Mouse (Mus musculus) heart, embryonic 13.5 days (tissue): ENCODE results near the gene Slc2a13. TPM values are rescaled to one million over a fixed set of nuclear protein-coding genes. Genes with fewer than 3 reads are reported as not detected.
A peak's percentile ranks its signal among the peaks of the same experiment; 100 is the strongest.

ENCODE experiments used
- ATAC-seq: fragments of 200-750 bp; cut with Nextera tagmentation; 2 replicates; pipeline ENCODE4 v1.8.0; 2017; ENCODE audit warnings: moderate TSS enrichment; ENCODE audit not compliant: insufficient number of reproducible peaks, low FRiP score, low TSS enrichment; ENCODE audit errors: extremely low read depth
- H3K27ac ChIP-seq: fragments of 300-500 bp; sonication (generic); replicated peaks from 2 replicates; pipeline ENCODE4 v1.5.1; 2015; ENCODE audit warnings: moderate library complexity, mild to moderate bottlenecking, inconsistent platforms
- H3K27me3 ChIP-seq: fragments of 300-500 bp; sonication (generic); replicated peaks from 2 replicates; pipeline ENCODE4 v1.6.1; 2015; ENCODE audit warnings: mild to moderate bottlenecking, inconsistent platforms
- H3K36me3 ChIP-seq: fragments of 300-500 bp; sonication (generic); 2 replicates; pipeline ENCODE4 v1.6.1; 2015; ENCODE audit warnings: mild to moderate bottlenecking, inconsistent platforms
- H3K4me1 ChIP-seq: fragments of 300-500 bp; sonication (generic); 2 replicates; pipeline ENCODE4 v1.6.1; 2015; ENCODE audit warnings: inconsistent platforms
- H3K4me2 ChIP-seq: fragments of 300-500 bp; sonication (generic); 2 replicates; pipeline ENCODE4 v1.6.1; 2015; ENCODE audit warnings: inconsistent platforms, mild to moderate bottlenecking, moderate library complexity
- H3K4me3 ChIP-seq: fragments of 300-500 bp; sonication (generic); 2 replicates; pipeline ENCODE4 v1.5.1; 2015; ENCODE audit warnings: moderate library complexity, mild to moderate bottlenecking, inconsistent platforms
- H3K9ac ChIP-seq: fragments of 300-500 bp; sonication (generic); 2 replicates; pipeline ENCODE4 v1.6.1; 2015; ENCODE audit warnings: inconsistent platforms, mild to moderate bottlenecking, moderate library complexity
- H3K9me3 ChIP-seq: fragments of 300-500 bp; sonication (generic); 2 replicates; pipeline ENCODE4 v1.6.1; 2016; ENCODE audit warnings: inconsistent platforms
- WGBS: fragments of 180-500 bp; shearing (Covaris S2); methylation state at CpG from one replicate; pipeline ENCODE4 v1.1.7; 2015; ENCODE audit warnings: mixed read lengths; 5-methylcytosine and 5-hydroxymethylcytosine counted together
- polyA plus RNA-seq: library from polyadenylated mRNA; unstranded; fragments of >200 nt; fragmentation: Nextera tagmentation; extraction: Ambion mirVana; gene quantifications from 2 replicates; pipeline ENCODE4 v1.2.1, GENCODE M21; 2015

The Slc2a13 gene
- polyA plus RNA-seq = 0.85 and 0.99 TPM in 2 replicates

DNA sequence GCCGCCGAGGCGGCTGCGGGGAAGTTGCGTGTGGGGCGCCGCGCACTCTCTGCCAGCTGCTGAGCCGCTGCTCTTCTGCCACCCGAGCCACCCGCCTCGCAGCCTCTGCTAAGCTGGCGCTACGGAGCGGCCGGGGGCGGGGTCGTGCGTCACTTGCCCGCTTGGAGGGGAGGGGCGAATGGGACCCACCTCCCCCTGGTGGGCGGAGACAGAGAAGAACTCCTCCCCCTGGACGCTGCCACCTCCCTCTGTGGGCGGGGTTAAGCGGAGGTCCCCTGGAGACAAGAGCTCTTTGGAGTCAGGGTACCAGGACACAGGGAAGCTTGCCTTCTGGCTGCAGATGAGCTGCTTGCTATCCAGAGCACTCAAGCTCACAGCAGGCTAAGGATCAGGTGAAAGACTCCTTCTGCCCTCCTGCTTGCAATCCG lies at the start of gene Slc2a13:
Slc2a13 (minus strand) TSS at position 151 of the 428 bp plus-strand sequence.
- WGBS = under 1% methylated on average over 26 of the region's 26 CpGs
- Histone ChIP-seq H3K9ac (peak within 1 kb of the TSS; percentile 86), H3K27me3 (peaks cover 25% of the 10 kb centered on the region), H3K9me3 (no peaks in the 10 kb centered on the region), H3K36me3 (no peaks in the 10 kb centered on the region), H3K4me2 (peak within 1 kb of the TSS; percentile 97), H3K4me3 (peak within 1 kb of the TSS; percentile 67), H3K27ac (peak within 1 kb of the TSS; percentile 75), H3K4me1 (peaks cover 28% of the 10 kb centered on the region)
- ATAC-seq = peak; percentile 90

DNA sequence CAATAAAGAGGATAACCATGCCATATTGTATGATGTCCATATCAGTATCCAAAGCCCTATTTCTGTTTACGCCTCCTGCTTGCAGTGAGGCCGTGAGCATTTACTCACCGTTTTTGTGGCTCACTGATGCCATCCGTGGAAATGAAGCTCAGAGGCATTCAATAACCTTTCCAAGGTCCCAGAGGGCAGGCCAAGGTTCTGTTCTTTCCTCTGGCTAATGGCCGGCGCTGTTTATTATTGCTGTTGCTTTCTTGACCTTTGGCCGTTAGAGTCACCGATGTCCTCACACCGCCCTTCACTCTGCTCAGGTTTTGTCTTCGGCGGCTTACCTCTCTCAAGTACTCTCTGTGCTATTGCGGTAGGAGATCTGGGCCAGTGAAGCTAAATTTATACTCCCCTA lies 43.0 kb upstream of the Slc2a13 start:
- ATAC-seq = no peak
- Histone ChIP-seq H3K4me1 (no peaks in the 10 kb centered on the region), H3K27ac (no peak overlapping the region), H3K36me3 (no peaks in the 10 kb centered on the region), H3K9me3 (no peaks in the 10 kb centered on the region), H3K4me3 (no peak overlapping the region), H3K4me2 (no peak overlapping the region), H3K9ac (no peak overlapping the region), H3K27me3 (no peaks in the 10 kb centered on the region)
- 83% methylated on average over 12 of the region's 12 CpGs for WGBS

DNA sequence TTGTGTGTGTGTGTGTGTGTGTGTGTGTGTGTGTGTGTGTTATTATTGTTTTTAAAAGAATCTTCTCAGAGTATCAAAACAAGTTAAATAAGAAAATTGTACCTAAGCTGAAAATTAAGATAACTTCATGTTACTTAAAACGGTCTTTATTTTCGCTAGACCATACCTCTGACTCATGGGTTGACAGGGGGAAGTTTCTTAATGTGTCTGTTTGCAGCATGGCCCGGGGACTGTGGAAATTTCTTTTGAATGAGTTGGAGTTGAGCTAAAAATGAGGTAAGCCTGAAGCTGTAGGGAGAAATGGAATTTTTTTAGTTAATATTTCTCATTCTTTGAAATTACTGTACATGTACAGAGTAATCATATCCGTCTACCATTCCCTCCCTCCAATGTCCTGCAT lies 42.5 kb upstream of the Slc2a13 start:
- no peak overlapping the region for H3K4me2 ChIP-seq
- no peaks in the 10 kb centered on the region for H3K36me3 ChIP-seq
- ATAC-seq = no peak
- H3K4me3 ChIP-seq = no peak overlapping the region
- no peaks in the 10 kb centered on the region for H3K9me3 ChIP-seq
- H3K27me3 ChIP-seq = no peaks in the 10 kb centered on the region
- H3K27ac ChIP-seq = no peak overlapping the region
- no peak overlapping the region for H3K9ac ChIP-seq
- 77% methylated on average over 4 of the region's 4 CpGs for WGBS
- no peaks in the 10 kb centered on the region for H3K4me1 ChIP-seq

DNA sequence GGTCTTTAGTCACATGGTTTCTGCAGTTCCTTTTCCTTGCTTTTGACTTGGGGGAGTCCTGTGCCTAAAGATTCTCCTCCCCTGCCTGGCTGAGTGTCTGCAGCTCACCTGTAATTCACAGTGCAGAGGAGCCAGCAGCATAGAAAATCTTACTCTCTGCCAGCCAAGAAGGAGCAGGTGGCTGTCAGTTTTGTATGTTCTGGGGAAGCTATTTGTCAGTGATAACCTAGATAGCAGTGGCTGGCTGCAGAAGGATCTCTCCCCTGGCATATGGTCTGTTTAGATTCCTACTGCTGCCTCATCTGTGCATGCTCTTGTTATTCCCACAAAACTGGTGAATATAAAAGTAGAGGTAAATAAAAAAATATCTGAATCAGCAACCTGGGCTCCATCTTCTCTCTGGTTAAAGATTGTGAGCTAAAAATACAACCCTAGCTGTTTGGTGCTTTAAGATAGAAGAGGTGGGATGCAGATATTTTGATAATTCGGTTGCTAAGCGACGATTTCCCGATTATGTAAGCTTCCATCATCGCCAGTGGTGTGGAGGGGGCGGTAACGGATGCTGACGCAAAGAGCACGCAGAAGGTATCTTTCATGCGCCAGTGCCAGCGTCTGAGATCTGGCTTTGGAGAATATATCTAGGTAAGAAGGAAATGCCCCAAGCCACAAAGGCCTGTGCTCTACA lies 41.1 kb upstream of the Slc2a13 start:
- ATAC-seq = no peak
- H3K36me3 ChIP-seq = no peaks in the 10 kb centered on the region
- WGBS = 85% methylated on average over 11 of the region's 11 CpGs
- H3K4me2 ChIP-seq = no peak overlapping the region
- no peaks in the 10 kb centered on the region for H3K27me3 ChIP-seq
- H3K4me3 ChIP-seq = no peak overlapping the region
- H3K4me1 ChIP-seq = no peaks in the 10 kb centered on the region
- H3K9me3 ChIP-seq = no peaks in the 10 kb centered on the region
- no peak overlapping the region for H3K27ac ChIP-seq
- H3K9ac ChIP-seq = no peak overlapping the region

DNA sequence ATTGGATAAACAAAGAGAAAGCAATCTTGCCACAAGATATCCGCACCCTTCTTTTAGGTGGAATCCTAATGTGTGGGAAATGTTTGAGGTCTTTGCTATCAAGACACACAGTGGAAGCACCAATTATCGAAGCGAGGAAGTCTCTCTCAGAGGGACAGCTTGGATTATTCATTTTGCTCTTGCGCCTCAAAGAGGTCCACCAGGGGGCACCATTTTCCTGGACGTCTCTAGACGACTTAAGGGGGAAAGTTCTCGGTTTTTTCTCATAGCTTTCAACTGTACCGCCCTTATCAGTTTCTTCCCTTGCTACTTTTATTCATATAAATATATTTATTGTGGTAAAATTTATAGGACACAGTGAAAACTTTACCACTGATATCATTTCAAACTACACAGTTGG lies 36.7 kb upstream of the Slc2a13 start:
- Histone ChIP-seq H3K4me1 (no peaks in the 10 kb centered on the region), H3K9ac (no peak overlapping the region), H3K36me3 (no peaks in the 10 kb centered on the region), H3K9me3 (no peaks in the 10 kb centered on the region), H3K27me3 (no peaks in the 10 kb centered on the region), H3K4me3 (no peak overlapping the region), H3K4me2 (peak overlapping the region; percentile 38), H3K27ac (no peak overlapping the region)
- ATAC-seq = no peak
- 19% methylated on average over 8 of the region's 8 CpGs for WGBS

DNA sequence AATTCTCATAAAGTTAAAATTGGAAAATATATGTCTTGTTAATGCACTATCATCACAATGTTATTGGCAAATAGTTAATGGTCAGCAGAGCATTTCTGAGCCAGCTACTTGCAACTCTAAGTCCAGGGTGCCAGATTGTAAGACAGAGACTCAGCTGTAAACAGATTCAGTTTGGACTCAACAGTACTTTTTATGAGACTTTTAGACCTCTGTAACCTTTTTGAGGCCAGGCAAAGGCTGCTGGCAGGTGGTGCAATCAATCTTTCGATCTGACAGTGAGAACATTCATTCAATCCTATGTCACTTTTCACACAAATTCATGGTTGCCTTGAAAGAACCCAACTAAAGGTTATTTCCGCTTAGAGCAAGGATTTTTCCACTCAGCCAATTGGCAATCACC lies 35.8 kb upstream of the Slc2a13 start:
- H3K9me3 ChIP-seq = no peaks in the 10 kb centered on the region
- H3K4me1 ChIP-seq = no peaks in the 10 kb centered on the region
- ATAC-seq = no peak
- no peaks in the 10 kb centered on the region for H3K27me3 ChIP-seq
- no peak overlapping the region for H3K9ac ChIP-seq
- WGBS = 69% methylated on average over 2 of the region's 2 CpGs
- H3K36me3 ChIP-seq = no peaks in the 10 kb centered on the region
- H3K27ac ChIP-seq = no peak overlapping the region
- no peak overlapping the region for H3K4me3 ChIP-seq
- no peak overlapping the region for H3K4me2 ChIP-seq

DNA sequence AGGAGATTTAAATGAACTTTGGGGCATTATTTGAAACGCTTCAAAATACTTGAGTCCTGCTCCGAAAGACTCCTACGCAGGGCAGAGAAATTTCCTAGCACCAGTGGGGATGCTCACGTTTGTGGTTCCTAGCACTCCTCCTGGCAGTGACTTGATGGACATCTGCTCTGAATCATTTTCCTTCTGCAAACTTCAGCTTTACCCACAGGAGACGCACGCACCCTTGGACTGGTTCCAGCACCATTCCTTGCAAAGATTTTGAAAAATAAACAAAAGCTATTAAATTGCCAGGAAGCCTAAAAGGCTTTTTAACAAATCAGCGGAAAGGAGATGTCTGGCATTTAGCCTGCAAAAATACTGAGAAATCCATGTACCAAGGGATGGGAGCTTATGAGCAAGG lies 28.1 kb upstream of the Slc2a13 start:
- H3K4me2 ChIP-seq = no peak overlapping the region
- no peaks in the 10 kb centered on the region for H3K9me3 ChIP-seq
- no peak overlapping the region for H3K27ac ChIP-seq
- ATAC-seq = no peak
- H3K4me1 ChIP-seq = no peaks in the 10 kb centered on the region
- WGBS = 59% methylated on average over 7 of the region's 7 CpGs
- H3K27me3 ChIP-seq = no peaks in the 10 kb centered on the region
- H3K36me3 ChIP-seq = no peaks in the 10 kb centered on the region
- H3K4me3 ChIP-seq = no peak overlapping the region
- H3K9ac ChIP-seq = no peak overlapping the region

DNA sequence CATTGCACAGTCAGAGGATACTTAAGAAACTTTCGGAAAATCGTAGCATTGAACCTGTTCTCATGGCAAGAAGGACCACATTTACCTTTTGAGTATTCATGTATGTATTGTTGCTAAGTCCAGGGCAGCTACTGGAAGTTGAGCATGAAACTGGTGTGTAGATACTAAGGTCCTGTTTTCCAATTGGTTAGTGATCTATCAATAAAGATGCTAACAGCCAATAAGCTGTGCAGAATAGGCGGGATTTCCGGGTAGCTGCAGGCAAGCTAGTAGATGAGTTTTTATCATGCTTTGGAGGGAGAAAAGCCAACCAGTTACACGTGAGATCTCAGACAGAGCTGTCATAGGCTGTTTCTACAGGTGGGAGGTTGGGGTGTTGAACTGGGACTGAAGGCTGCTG lies 24.2 kb upstream of the Slc2a13 start:
- no peak overlapping the region for H3K9ac ChIP-seq
- no peak for ATAC-seq
- WGBS = 75% methylated on average over 5 of the region's 5 CpGs

DNA sequence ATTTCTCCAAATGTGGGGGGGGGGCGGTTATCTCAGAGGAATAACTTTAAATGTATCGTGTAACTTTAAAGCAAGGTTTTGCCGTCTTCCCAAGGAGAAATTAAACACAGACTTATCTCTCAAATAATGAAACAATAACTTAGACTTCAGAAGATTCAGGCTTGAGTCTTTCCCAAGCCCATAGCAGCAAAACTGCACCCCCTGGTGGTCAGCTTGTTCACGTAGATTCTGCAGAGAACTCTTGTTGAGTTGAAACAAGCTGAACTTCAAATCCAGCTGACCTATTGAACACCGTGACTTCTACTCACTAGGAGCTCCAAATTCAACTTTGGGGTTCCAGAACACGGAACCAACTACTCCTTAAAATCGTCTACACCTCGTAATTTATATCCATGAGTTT lies 1.4 kb upstream of the Slc2a13 start:
- H3K4me3 ChIP-seq = no peak overlapping the region
- no peaks in the 10 kb centered on the region for H3K9me3 ChIP-seq
- no peak for ATAC-seq
- peaks cover 25% of the 10 kb centered on the region for H3K4me1 ChIP-seq
- no peak overlapping the region for H3K27ac ChIP-seq
- H3K9ac ChIP-seq = no peak overlapping the region
- no peaks in the 10 kb centered on the region for H3K36me3 ChIP-seq
- peaks cover 25% of the 10 kb centered on the region for H3K27me3 ChIP-seq
- H3K4me2 ChIP-seq = no peak overlapping the region
- WGBS = 19% methylated on average over 8 of the region's 8 CpGs

More for the DNA sequence above, 24.2 kb upstream of the Slc2a13 start:
- H3K27ac ChIP-seq = no peak overlapping the region
- no peaks in the 10 kb centered on the region for H3K36me3 ChIP-seq
- H3K4me1 ChIP-seq = no peaks in the 10 kb centered on the region
- no peak overlapping the region for H3K4me2 ChIP-seq
- no peak overlapping the region for H3K4me3 ChIP-seq
- H3K9me3 ChIP-seq = no peaks in the 10 kb centered on the region
- no peaks in the 10 kb centered on the region for H3K27me3 ChIP-seq

DNA sequence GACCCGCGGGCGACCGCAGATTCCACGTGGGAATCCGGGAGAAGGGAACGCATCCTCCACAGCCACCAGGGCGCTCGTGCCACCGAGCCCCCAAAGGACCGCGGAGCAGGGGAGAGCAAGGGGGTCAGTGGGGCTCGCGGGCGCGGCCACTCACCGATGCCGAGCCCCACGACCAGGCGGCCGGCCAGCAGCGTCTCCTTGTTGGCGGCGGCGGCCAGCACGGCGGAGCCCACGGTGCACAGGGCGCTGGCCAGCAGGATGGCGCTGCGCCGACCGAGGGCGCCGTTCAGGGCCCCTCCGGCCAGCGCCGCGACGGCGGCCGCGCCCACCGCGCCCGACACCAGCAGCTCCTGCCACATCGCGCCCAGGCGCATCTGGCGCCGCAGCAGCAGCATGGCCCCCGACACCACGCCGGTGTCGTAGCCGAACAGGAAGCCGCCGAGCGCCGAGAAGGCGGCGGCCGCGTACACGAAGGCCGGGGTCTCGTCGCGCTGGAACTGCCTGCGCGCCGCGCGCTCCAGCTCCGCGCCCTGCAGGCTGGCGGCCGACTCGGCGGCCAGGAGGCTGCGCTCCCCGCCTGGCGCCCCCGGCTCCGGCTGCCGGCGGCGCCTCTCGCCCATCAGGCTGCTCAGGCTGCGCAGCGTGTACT lies 516 bp downstream of the Slc2a13 start:
- under 1% methylated on average over 88 of the region's 91 CpGs for WGBS
- Histone ChIP-seq H3K36me3 (no peaks in the 10 kb centered on the region), H3K4me3 (peak overlapping the region; percentile 67), H3K4me1 (peaks cover 25% of the 10 kb centered on the region), H3K4me2 (peak overlapping the region; percentile 97), H3K9ac (peak overlapping the region; percentile 86), H3K27me3 (peaks cover 25% of the 10 kb centered on the region), H3K9me3 (no peaks in the 10 kb centered on the region), H3K27ac (peak overlapping the region; percentile 75)
- peak; percentile 58; the same call in 1 of the 2 replicates for ATAC-seq

DNA sequence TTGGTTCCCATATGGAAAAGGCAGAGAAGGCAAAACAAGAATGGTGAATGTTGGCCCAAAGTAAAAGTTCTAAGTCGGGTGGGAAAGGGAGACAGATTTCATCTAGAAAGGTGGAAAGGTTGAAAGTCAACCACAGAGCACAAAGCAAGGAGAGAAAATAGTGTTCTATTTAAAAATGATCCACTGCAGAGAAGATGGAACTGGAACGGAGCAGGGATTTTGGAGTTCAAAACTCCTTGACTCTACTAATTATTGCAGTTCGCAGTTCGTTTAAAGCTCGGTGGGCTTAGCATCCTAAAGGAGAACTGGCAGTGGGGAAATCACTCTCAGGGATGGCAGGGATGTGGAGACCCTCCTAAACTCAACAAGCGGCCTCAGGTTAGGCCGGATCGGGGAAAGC lies 1.1 kb downstream of the Slc2a13 start:
- peak overlapping the region; percentile 97 for H3K4me2 ChIP-seq

DNA sequence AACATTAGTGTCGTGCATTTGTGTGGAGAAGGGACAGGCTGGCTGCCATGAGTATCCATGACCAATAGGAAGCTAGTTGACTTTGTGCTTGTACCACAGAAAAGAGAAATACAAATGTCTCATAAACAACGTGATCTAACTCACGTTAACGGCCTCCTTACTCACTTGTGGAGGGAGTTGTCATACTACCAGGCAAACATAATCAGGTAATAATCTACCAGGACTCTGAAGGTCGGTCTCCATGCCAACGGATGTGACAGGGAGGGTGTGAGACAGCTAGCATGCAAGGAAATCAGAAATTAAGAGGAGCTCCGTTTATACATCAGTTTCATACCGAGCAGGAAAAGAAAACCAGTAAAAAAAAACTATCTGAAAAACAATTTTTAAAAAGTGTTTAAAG lies 6.3 kb downstream of the Slc2a13 start:
- Histone ChIP-seq H3K4me3 (no peak overlapping the region), H3K36me3 (no peaks in the 10 kb centered on the region), H3K27ac (no peak overlapping the region), H3K9me3 (no peaks in the 10 kb centered on the region), H3K4me1 (peaks cover 16% of the 10 kb centered on the region), H3K27me3 (peaks cover 17% of the 10 kb centered on the region), H3K4me2 (no peak overlapping the region), H3K9ac (no peak overlapping the region)
- WGBS = 76% methylated on average over 8 of the region's 8 CpGs
- ATAC-seq = no peak

More for the DNA sequence above, 1.1 kb downstream of the Slc2a13 start:
- WGBS = 7% methylated on average over 8 of the region's 8 CpGs
- Histone ChIP-seq H3K4me1 (peaks cover 24% of the 10 kb centered on the region), H3K36me3 (no peaks in the 10 kb centered on the region), H3K4me3 (peak overlapping the region; percentile 67), H3K27me3 (peaks cover 25% of the 10 kb centered on the region), H3K9ac (peak overlapping the region; percentile 86), H3K9me3 (no peaks in the 10 kb centered on the region), H3K27ac (no peak overlapping the region)
- ATAC-seq = no peak
